Mouse (Mus musculus): Measurements from ENCODE around the gene Slc1a2. TPM values are rescaled to one million over a fixed set of nuclear protein-coding genes. Genes with fewer than 3 reads are reported as not detected.

Slc1a2 gene
- polyA plus RNA-seq, 1 experiment from 2014 or later: 0.40 TPM

DNA sequence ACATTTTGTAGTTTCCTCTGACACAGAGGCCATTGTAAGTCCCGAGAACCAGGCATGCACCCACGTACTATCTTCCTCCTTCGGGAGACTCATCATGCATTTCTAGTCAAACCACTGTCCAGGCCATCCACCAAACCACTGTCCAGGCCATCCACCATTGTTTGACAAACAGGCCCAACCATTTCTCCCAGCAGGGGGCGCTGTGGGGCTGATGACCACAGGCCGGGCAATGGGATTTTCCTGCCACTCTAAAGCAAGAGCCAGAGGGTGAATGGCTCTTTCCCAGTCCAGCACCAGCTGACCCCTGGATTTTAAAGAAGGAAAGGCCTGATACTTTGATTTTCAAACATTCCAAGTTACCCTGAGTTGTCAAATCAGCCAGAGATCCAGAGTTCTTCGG lies 16.8 kb downstream of the Slc1a2 start:
- no peak overlapping the region for H3K27ac ChIP-seq
- no peaks in the 10 kb centered on the region for H3K27me3 ChIP-seq (ENCODE audit: insufficient read depth, poor library complexity, severe bottlenecking)
- WGBS: 64% methylated on average over 6 of the region's 6 CpGs
- H3K36me3 ChIP-seq: no peaks in the 10 kb centered on the region
- H3K9me3 ChIP-seq: no peaks in the 10 kb centered on the region
- DNase-seq (ENCODE audit: low spot score): peak; percentile 75
- no peak overlapping the region for H3K4me3 ChIP-seq
- H3K4me1 ChIP-seq: no peaks in the 10 kb centered on the region

DNA sequence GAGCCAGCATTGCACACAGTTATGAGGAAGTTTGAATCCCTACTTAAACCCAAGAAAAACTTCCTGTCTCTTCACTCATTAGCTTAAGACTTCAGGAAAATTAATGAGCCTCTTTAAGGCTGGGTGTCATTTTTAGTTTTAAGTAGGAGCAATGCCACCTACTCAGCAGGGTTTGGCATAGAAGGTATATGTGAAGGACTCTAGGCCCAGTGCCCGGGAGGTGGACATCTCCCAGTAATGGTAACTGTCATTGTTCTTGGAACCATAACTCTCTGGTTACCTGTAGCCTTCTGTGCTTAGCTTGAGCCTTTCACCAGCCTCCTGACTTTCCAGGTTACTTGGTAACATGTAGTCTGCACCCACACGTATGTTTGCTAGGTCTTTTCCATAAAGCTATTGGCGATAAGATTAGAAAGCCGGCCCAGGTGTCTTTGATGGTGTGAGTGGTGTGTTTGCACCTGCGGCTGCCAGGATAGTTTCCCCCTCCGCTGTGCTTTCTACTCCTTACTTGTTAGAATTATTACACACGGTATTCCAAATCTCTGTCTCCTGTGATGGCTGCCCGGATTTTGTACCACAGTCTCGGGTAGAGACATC lies 18.4 kb downstream of the Slc1a2 start:
- H3K4me1 ChIP-seq: no peaks in the 10 kb centered on the region
- no peak overlapping the region for H3K4me3 ChIP-seq
- no peak overlapping the region for H3K27ac ChIP-seq
- DNase-seq (ENCODE audit: low spot score): no peak
- H3K36me3 ChIP-seq: no peaks in the 10 kb centered on the region
- 87% methylated on average over 9 of the region's 9 CpGs for WGBS
- no peaks in the 10 kb centered on the region for H3K27me3 ChIP-seq (ENCODE audit: insufficient read depth, poor library complexity, severe bottlenecking)
- no peaks in the 10 kb centered on the region for H3K9me3 ChIP-seq

GRCm38 (mm10) chr2:102677400-102677799 lies 18.9 kb downstream of the Slc1a2 start:
- H3K27me3 ChIP-seq (ENCODE audit: insufficient read depth, poor library complexity, severe bottlenecking): no peaks in the 10 kb centered on the region
- 0 out of 2 replicates have a peak, but pooled peaks cover 3% of the 10 kb centered on the region for H3K4me1 ChIP-seq
- H3K9me3 ChIP-seq: no peaks in the 10 kb centered on the region
- no peaks in the 10 kb centered on the region for H3K36me3 ChIP-seq
- no peak for DNase-seq (ENCODE audit: low spot score)
- H3K27ac ChIP-seq: no peak overlapping the region
- WGBS: 80% methylated on average over 6 of the region's 6 CpGs
- H3K4me3 ChIP-seq: no peak overlapping the region

DNA sequence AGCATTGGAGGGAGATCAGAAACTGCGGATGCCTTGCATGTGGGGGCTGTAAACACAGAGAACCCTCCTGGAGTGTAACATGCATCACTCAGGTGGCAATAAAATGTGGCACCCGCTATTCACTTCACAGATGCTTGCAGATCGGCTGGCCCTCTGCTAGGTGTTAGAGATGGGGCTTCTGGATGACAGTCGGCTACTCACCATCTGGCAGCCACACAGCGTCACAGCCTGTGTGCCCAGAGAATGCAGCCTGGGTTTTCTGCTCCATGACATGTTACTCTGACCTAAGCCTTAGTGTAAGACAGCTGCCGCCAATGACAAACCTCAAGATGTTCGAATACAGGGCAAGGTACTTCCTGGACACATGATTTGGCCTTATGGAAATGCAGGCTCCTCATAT lies 22.9 kb downstream of the Slc1a2 start:
- DNase-seq (ENCODE audit: low spot score): no peak
- no peak overlapping the region for H3K4me3 ChIP-seq
- 73% methylated on average over 7 of the region's 7 CpGs for WGBS
- no peak overlapping the region for H3K27ac ChIP-seq
- H3K27me3 ChIP-seq (ENCODE audit: insufficient read depth, poor library complexity, severe bottlenecking): no peaks in the 10 kb centered on the region
- no peaks in the 10 kb centered on the region for H3K36me3 ChIP-seq
- no peaks in the 10 kb centered on the region for H3K9me3 ChIP-seq
- 0 out of 2 replicates have a peak, but pooled peaks cover 3% of the 10 kb centered on the region for H3K4me1 ChIP-seq

GRCm38 (mm10) chr2:102682168-102682567 lies 23.7 kb downstream of the Slc1a2 start:
- Histone ChIP-seq H3K9me3 (no peaks in the 10 kb centered on the region), H3K4me3 (no peak overlapping the region), H3K36me3 (no peaks in the 10 kb centered on the region), H3K27me3 (ENCODE audit: insufficient read depth, poor library complexity, severe bottlenecking) (no peaks in the 10 kb centered on the region), H3K27ac (no peak overlapping the region), H3K4me1 (0 out of 2 replicates have a peak, but pooled peaks cover 3% of the 10 kb centered on the region)
- 53% methylated on average over 5 of the region's 5 CpGs for WGBS
- DNase-seq (ENCODE audit: low spot score): peak; percentile 83

DNA sequence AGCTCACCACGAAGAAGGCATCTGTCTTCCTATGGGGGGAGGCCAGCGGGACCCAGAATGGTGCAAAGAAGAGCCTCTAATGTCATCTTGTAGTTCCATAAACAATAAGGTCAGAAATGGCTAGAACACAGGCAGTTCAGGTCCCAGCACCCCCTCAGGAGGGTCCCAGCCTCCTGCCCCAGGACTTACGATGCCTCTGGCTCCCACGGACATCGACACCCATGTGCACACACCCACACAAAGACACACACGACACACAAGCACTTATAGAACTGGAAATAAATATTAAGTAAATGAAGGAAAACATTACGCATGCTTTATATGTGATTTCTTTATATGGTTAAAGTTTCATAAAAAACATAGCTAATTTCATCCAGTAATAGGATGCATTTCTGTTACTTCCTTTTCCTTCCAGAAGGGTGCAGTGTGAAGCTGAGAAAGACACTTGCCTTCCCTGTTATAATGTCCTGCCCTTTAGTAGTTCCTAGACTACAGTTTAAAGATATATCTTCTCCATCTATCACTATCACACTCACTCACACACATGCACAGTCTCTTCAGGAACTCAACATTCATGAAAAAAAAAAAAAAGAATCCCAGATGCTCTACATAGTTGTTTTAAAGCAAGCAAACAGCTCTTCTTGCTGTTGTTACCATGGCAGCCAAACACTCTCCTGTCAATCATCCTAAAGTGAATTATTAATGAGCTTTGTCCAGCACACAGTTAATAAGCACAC lies 27.1 kb downstream of the Slc1a2 start:
- WGBS: 81% methylated on average over 7 of the region's 7 CpGs
- Histone ChIP-seq H3K4me3 (no peak overlapping the region), H3K4me1 (0 out of 2 replicates have a peak, but pooled peaks cover 3% of the 10 kb centered on the region), H3K9me3 (no peaks in the 10 kb centered on the region), H3K27ac (no peak overlapping the region), H3K36me3 (no peaks in the 10 kb centered on the region), H3K27me3 (ENCODE audit: insufficient read depth, poor library complexity, severe bottlenecking) (no peaks in the 10 kb centered on the region)
- no peak for DNase-seq (ENCODE audit: low spot score)

DNA sequence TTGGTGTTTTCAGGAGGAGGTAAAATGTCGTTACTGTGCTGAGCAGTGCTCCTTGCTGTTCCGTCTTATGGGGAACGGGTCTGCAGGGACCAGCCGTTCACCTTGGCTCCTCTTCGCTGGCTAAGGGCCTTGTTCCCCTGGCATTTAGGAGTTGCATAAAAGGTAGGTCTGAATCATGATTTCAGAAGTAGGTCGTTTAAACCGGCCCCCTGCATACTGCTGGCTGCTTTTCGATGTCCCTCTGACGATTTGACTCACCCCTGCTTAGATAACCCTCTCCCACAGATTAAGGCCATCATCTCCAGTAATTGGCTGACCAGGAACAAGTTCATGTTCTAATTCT lies 27.6 kb downstream of the Slc1a2 start:
- H3K4me1 ChIP-seq: 0 out of 2 replicates have a peak, but pooled peaks cover 3% of the 10 kb centered on the region
- no peaks in the 10 kb centered on the region for H3K36me3 ChIP-seq
- no peaks in the 10 kb centered on the region for H3K9me3 ChIP-seq
- WGBS: 70% methylated on average over 9 of the region's 9 CpGs
- H3K4me3 ChIP-seq: no peak overlapping the region
- H3K27me3 ChIP-seq (ENCODE audit: insufficient read depth, poor library complexity, severe bottlenecking): no peaks in the 10 kb centered on the region
- DNase-seq (ENCODE audit: low spot score): no peak
- H3K27ac ChIP-seq: no peak overlapping the region

DNA sequence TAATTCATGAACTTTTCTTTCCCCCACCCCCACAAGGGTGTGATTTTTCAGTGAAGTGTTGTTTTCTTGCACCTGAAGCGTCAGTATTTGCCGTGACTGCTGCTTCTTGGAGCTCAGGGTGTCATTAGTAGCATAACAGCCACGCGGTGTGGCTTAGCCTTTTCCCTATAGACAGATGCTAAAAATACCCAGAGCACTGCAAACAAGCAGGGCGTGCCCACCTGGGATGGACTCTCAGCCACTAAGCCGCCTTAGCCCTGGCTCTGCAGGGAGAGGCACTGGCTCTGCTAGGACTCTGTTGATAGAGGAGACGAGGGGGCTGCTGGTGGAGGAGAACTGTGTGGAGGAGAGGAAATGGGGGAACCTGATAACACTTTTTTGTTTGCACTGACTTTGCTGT lies 35.1 kb downstream of the Slc1a2 start:
- Histone ChIP-seq H3K36me3 (no peaks in the 10 kb centered on the region), H3K4me3 (no peak overlapping the region), H3K27ac (no peak overlapping the region), H3K27me3 (ENCODE audit: insufficient read depth, poor library complexity, severe bottlenecking) (no peaks in the 10 kb centered on the region), H3K4me1 (peaks cover 11% of the 10 kb centered on the region), H3K9me3 (no peaks in the 10 kb centered on the region)
- WGBS: 36% methylated on average over 7 of the region's 7 CpGs
- DNase-seq (ENCODE audit: low spot score): peak; percentile 78

DNA sequence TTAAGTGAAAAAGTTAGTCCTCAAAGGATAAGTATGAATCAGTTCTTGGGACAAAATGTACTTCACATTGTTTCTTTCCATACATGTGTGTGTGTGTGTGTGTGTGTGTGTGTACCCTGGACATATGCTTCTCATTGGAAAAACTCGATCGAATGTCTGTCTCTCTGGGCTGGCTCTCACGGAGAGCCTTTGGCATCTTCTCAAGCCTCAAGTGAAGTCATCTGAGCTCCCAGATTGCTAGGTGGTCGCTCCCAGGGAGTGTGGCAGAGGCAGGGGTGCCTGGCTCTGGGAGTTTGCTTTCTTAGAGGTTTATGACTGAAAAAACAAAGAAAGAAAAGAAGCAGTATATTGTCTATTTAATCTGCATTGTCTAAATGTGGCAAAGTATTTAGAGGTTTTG lies 36.3 kb downstream of the Slc1a2 start:
- Histone ChIP-seq H3K27me3 (ENCODE audit: insufficient read depth, poor library complexity, severe bottlenecking) (no peaks in the 10 kb centered on the region), H3K36me3 (no peaks in the 10 kb centered on the region), H3K4me3 (no peak overlapping the region), H3K4me1 (peaks cover 11% of the 10 kb centered on the region), H3K9me3 (no peaks in the 10 kb centered on the region), H3K27ac (no peak overlapping the region)
- 86% methylated on average over 4 of the region's 4 CpGs for WGBS
- DNase-seq (ENCODE audit: low spot score): no peak

GRCm38 (mm10) chr2:102695541-102695940 lies 37.1 kb downstream of the Slc1a2 start:
- Histone ChIP-seq H3K27me3 (ENCODE audit: insufficient read depth, poor library complexity, severe bottlenecking) (no peaks in the 10 kb centered on the region), H3K9me3 (no peaks in the 10 kb centered on the region), H3K36me3 (no peaks in the 10 kb centered on the region), H3K4me3 (no peak overlapping the region), H3K4me1 (peaks cover 11% of the 10 kb centered on the region), H3K27ac (no peak overlapping the region)
- no peak for DNase-seq (ENCODE audit: low spot score)

GRCm38 (mm10) chr2:102697732-102698131 lies 39.3 kb downstream of the Slc1a2 start:
- H3K36me3 ChIP-seq: no peaks in the 10 kb centered on the region
- no peak overlapping the region for H3K27ac ChIP-seq
- no peak overlapping the region for H3K4me3 ChIP-seq
- no peaks in the 10 kb centered on the region for H3K9me3 ChIP-seq
- whole genome bisulfite sequencing: 64% methylated on average over 2 of the region's 2 CpGs
- H3K4me1 ChIP-seq: peaks cover 11% of the 10 kb centered on the region
- no peak for DNase-seq (ENCODE audit: low spot score)
- H3K27me3 ChIP-seq (ENCODE audit: insufficient read depth, poor library complexity, severe bottlenecking): no peaks in the 10 kb centered on the region

DNA sequence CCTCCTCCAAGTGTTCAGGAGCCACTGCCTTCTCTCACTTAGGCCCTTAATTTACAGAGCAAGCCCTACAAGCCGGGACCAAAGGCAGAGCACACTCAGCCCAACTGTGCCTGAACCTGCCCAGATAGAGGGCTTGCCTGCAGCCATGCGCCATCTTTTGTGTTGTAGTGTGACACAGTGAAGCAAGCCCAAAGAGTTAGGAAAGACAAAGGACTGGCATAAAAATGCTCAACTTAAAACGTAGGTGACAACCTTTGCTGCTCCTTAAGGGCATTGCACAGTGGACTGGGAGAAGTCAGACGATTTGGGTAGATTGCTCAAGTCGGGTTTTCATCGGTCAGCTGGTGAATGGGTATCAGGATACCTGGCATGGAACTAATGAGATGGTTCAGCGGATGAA lies 41.5 kb downstream of the Slc1a2 start:
- H3K27ac ChIP-seq: no peak overlapping the region
- no peaks in the 10 kb centered on the region for H3K27me3 ChIP-seq (ENCODE audit: insufficient read depth, poor library complexity, severe bottlenecking)
- 85% methylated on average over 7 of the region's 7 CpGs for WGBS
- no peak overlapping the region for H3K4me3 ChIP-seq
- H3K36me3 ChIP-seq: no peaks in the 10 kb centered on the region
- DNase-seq (ENCODE audit: low spot score): no peak
- H3K4me1 ChIP-seq: no peaks in the 10 kb centered on the region
- H3K9me3 ChIP-seq: no peaks in the 10 kb centered on the region

- Histone ChIP-seq H3K9me3 (no peaks in the 10 kb centered on the region), H3K36me3 (no peaks in the 10 kb centered on the region), H3K27me3 (ENCODE audit: insufficient read depth, poor library complexity, severe bottlenecking) (no peaks in the 10 kb centered on the region), H3K27ac (no peak overlapping the region), H3K4me3 (no peak overlapping the region), H3K4me1 (no peaks in the 10 kb centered on the region)
- DNase-seq (ENCODE audit: low spot score): no peak
- 86% methylated on average over 2 of the region's 2 CpGs for WGBS
These were observed 42.2 kb downstream of the Slc1a2 start for GRCm38 (mm10) chr2:102700695-102701094.

- no peaks in the 10 kb centered on the region for H3K27me3 ChIP-seq (ENCODE audit: insufficient read depth, poor library complexity, severe bottlenecking)
- H3K36me3 ChIP-seq: no peaks in the 10 kb centered on the region
- no peaks in the 10 kb centered on the region for H3K4me1 ChIP-seq
- H3K27ac ChIP-seq: no peak overlapping the region
- no peak for DNase-seq (ENCODE audit: low spot score)
- 82% methylated on average over 3 of the region's 3 CpGs for WGBS
- H3K4me3 ChIP-seq: no peak overlapping the region
- H3K9me3 ChIP-seq: no peaks in the 10 kb centered on the region
These were observed 42.9 kb downstream of the Slc1a2 start for GRCm38 (mm10) chr2:102701382-102701781.

All from heart, embryonic 10.5 days (tissue).